Mouse (Mus musculus): Measurements from ENCODE around the gene Ifi206.
"Not testable (repeated sequence)": the region's sequence is repeated elsewhere in the genome, so short reads cannot be mapped to it uniquely, and the experiment has no call there.

Ifi206 gene

GRCm38 (mm10) chr1:173490812-173491480 lies at the start of gene Ifi206:
Gene Ifi206 (minus strand): TSS chr1:173491041.
- DNase-seq (ENCODE audit: low spot score), result not testable (repeated sequence)

- not testable (repeated sequence) for DNase-seq (ENCODE audit: low spot score)
These were observed 45.0 kb upstream of the Ifi206 start, which contains the start of gene Ifi214 for GRCm38 (mm10) chr1:173535791-173536190. Gene Ifi214 (minus strand): TSS chr1:173535957.

- no peak for DNase-seq (ENCODE audit: low spot score)
These were observed 30.6 kb upstream of the Ifi206 start for GRCm38 (mm10) chr1:173521452-173521851.

- not testable (repeated sequence) for DNase-seq (ENCODE audit: low spot score)
These were observed 19.8 kb upstream of the Ifi206 start for GRCm38 (mm10) chr1:173510595-173510994.

GRCm38 (mm10) chr1:173491483-173491882 lies 642 bp upstream of the Ifi206 start:
- not testable (repeated sequence) for DNase-seq (ENCODE audit: low spot score)

- not testable (repeated sequence) for DNase-seq (ENCODE audit: low spot score)
These were observed 9.7 kb downstream of the Ifi206 start for GRCm38 (mm10) chr1:173481182-173481574.

GRCm38 (mm10) chr1:173480399-173481181 lies 10.3 kb downstream of the Ifi206 start:
- DNase-seq (ENCODE audit: low spot score), result not testable (repeated sequence)

GRCm38 (mm10) chr1:173456761-173457160 lies 34.1 kb downstream of the Ifi206 start:
- no peak for DNase-seq (ENCODE audit: low spot score)

- DNase-seq (ENCODE audit: low spot score), result no peak
These were observed 34.6 kb downstream of the Ifi206 start for GRCm38 (mm10) chr1:173456139-173456754.

- DNase-seq (ENCODE audit: low spot score), result no peak
These were observed 39.2 kb downstream of the Ifi206 start for GRCm38 (mm10) chr1:173451665-173452064.

- DNase-seq (ENCODE audit: low spot score), result no peak
These were observed 40.2 kb downstream of the Ifi206 start for GRCm38 (mm10) chr1:173450621-173451020.

GRCm38 (mm10) chr1:173447067-173447466 lies 43.8 kb downstream of the Ifi206 start:
- DNase-seq (ENCODE audit: low spot score), result no peak

- no peak for DNase-seq (ENCODE audit: low spot score)
These were observed 47.8 kb downstream of the Ifi206 start for GRCm38 (mm10) chr1:173443061-173443460.

GRCm38 (mm10) chr1:173441210-173441609 lies 49.6 kb downstream of the Ifi206 start:
- no peak for DNase-seq (ENCODE audit: low spot score)

- no peak for DNase-seq (ENCODE audit: low spot score)
These were observed 50.2 kb downstream of the Ifi206 start for GRCm38 (mm10) chr1:173440681-173441080.

GRCm38 (mm10) chr1:173437161-173437953 lies 53.5 kb downstream of the Ifi206 start:
- DNase-seq (ENCODE audit: low spot score), result no peak

GRCm38 (mm10) chr1:173432411-173432810 lies 58.4 kb downstream of the Ifi206 start:
- DNase-seq (ENCODE audit: low spot score), result no peak

- no peak for DNase-seq (ENCODE audit: low spot score)
These were observed 60.7 kb downstream of the Ifi206 start for GRCm38 (mm10) chr1:173429995-173430699.

GRCm38 (mm10) chr1:173427385-173427784 lies 63.5 kb downstream of the Ifi206 start:
- DNase-seq (ENCODE audit: low spot score), result no peak

GRCm38 (mm10) chr1:173426345-173426744 lies 64.5 kb downstream of the Ifi206 start:
- no peak for DNase-seq (ENCODE audit: low spot score)

GRCm38 (mm10) chr1:173420374-173420773 lies 70.5 kb downstream of the Ifi206 start:
- DNase-seq (ENCODE audit: low spot score), result no peak
